Mouse (Mus musculus): ENCODE results near the gene Nrsn2. TPM values are rescaled to one million over a fixed set of nuclear protein-coding genes. Genes with fewer than 3 reads are reported as not detected.
"Not testable (repeated sequence)": the region's sequence is repeated elsewhere in the genome, so short reads cannot be mapped to it uniquely, and the experiment has no call there.

The Nrsn2 gene
- polyA plus RNA-seq, 1 experiment from 2014 or later: 14.4 TPM

- Histone ChIP-seq H3K36me3 (no peaks in the 10 kb centered on the region), H3K4me1 (peaks cover 30% of the 10 kb centered on the region), H3K27me3 (peaks cover 15% of the 10 kb centered on the region), H3K4me2 (replicated peaks) (no peak overlapping the region), H3K9ac (no peak overlapping the region), H3K4me3 (no peak overlapping the region), H3K9me3 (replicated peaks) (no peaks in the 10 kb centered on the region), H3K27ac (no peak overlapping the region)
- ATAC-seq (ENCODE audit: low FRiP score): no peak
- 86% methylated on average over 9 of the region's 9 CpGs for WGBS
Measured at GRCm38 (mm10) chr2:152373547-152373946, 2.9 kb downstream of the Nrsn2 start.

- peaks cover 30% of the 10 kb centered on the region for H3K4me1 ChIP-seq
- ATAC-seq (ENCODE audit: low FRiP score): no peak
- no peaks in the 10 kb centered on the region for H3K9me3 ChIP-seq (replicated peaks)
- H3K36me3 ChIP-seq: no peaks in the 10 kb centered on the region
- H3K27me3 ChIP-seq: peaks cover 15% of the 10 kb centered on the region
- H3K9ac ChIP-seq: no peak overlapping the region
- H3K4me2 ChIP-seq (replicated peaks): no peak overlapping the region
- 73% methylated on average over 4 of the region's 4 CpGs for WGBS
- H3K4me3 ChIP-seq: no peak overlapping the region
- no peak overlapping the region for H3K27ac ChIP-seq
Measured at GRCm38 (mm10) chr2:152372661-152373060, 3.8 kb downstream of the Nrsn2 start.

GRCm38 (mm10) chr2:152372104-152372503, 4.3 kb downstream of the Nrsn2 start:
- H3K9me3 ChIP-seq (replicated peaks): no peaks in the 10 kb centered on the region
- no peak overlapping the region for H3K9ac ChIP-seq
- no peak overlapping the region for H3K27ac ChIP-seq
- no peak overlapping the region for H3K4me3 ChIP-seq
- H3K27me3 ChIP-seq: peaks cover 13% of the 10 kb centered on the region
- 87% methylated on average over 7 of the region's 7 CpGs for WGBS
- H3K36me3 ChIP-seq: no peaks in the 10 kb centered on the region
- H3K4me2 ChIP-seq (replicated peaks): no peak overlapping the region
- H3K4me1 ChIP-seq: peaks cover 30% of the 10 kb centered on the region
- no peak for ATAC-seq (ENCODE audit: low FRiP score)

GRCm38 (mm10) chr2:152368532-152369140, 7.8 kb downstream of the Nrsn2 start:
- no peak overlapping the region; the same call in 1 of the 2 replicates for H3K4me2 ChIP-seq (replicated peaks)
- WGBS: 35% methylated on average over 14 of the region's 14 CpGs

GRCm38 (mm10) chr2:152367917-152368316, 8.5 kb downstream of the Nrsn2 start:
- 90% methylated on average over 5 of the region's 5 CpGs for WGBS
- ATAC-seq (ENCODE audit: low FRiP score): no peak

More at GRCm38 (mm10) chr2:152368532-152369140, 7.8 kb downstream of the Nrsn2 start:
- Histone ChIP-seq H3K9me3 (replicated peaks) (no peaks in the 10 kb centered on the region), H3K27me3 (peaks cover 4% of the 10 kb centered on the region; the same call in 1 of the 2 replicates), H3K27ac (no peak overlapping the region), H3K36me3 (no peaks in the 10 kb centered on the region), H3K4me1 (no peaks in the 10 kb centered on the region; the same call in 1 of the 2 replicates), H3K9ac (no peak overlapping the region), H3K4me3 (no peak overlapping the region)
- peak; percentile 30; the same call in 1 of the 2 replicates for ATAC-seq (ENCODE audit: low FRiP score)

GRCm38 (mm10) chr2:152363245-152364147, 12.9 kb downstream of the Nrsn2 start:
- H3K27ac ChIP-seq: peak overlapping the region; percentile 73; the same call in 1 of the 2 replicates

More at GRCm38 (mm10) chr2:152367917-152368316, 8.5 kb downstream of the Nrsn2 start:
- Histone ChIP-seq H3K4me3 (no peak overlapping the region), H3K4me2 (replicated peaks) (no peak overlapping the region), H3K27ac (no peak overlapping the region), H3K4me1 (no peaks in the 10 kb centered on the region; the same call in 1 of the 2 replicates), H3K9me3 (replicated peaks) (no peaks in the 10 kb centered on the region), H3K27me3 (peaks cover 4% of the 10 kb centered on the region; the same call in 1 of the 2 replicates), H3K9ac (no peak overlapping the region), H3K36me3 (no peaks in the 10 kb centered on the region)

GRCm38 (mm10) chr2:152361193-152361592, 15.2 kb downstream of the Nrsn2 start:
- Histone ChIP-seq H3K27me3 (0 out of 2 replicates have a peak, but pooled peaks cover 3% of the 10 kb centered on the region), H3K4me1 (no peaks in the 10 kb centered on the region), H3K27ac (no peak overlapping the region), H3K9me3 (replicated peaks) (no peaks in the 10 kb centered on the region), H3K4me3 (no peak overlapping the region), H3K9ac (no peak overlapping the region), H3K36me3 (no peaks in the 10 kb centered on the region), H3K4me2 (replicated peaks) (no peak overlapping the region)
- no peak for ATAC-seq (ENCODE audit: low FRiP score)
- WGBS: 89% methylated on average over 8 of the region's 8 CpGs

More at GRCm38 (mm10) chr2:152363245-152364147, 12.9 kb downstream of the Nrsn2 start:
- Histone ChIP-seq H3K9me3 (replicated peaks) (no peaks in the 10 kb centered on the region), H3K36me3 (no peaks in the 10 kb centered on the region), H3K4me3 (0 out of 2 replicates have a peak overlapping the region, but pooled peaks have one; percentile 3), H3K9ac (peak overlapping the region; percentile 35; the same call in 1 of the 2 replicates), H3K27me3 (no peaks in the 10 kb centered on the region), H3K4me1 (no peaks in the 10 kb centered on the region), H3K4me2 (replicated peaks) (peak overlapping the region; percentile 37)
- peak; percentile 73 for ATAC-seq (ENCODE audit: low FRiP score)
- WGBS: 14% methylated on average over 17 of the region's 17 CpGs

- H3K27me3 ChIP-seq: 0 out of 2 replicates have a peak, but pooled peaks cover 3% of the 10 kb centered on the region
- H3K9me3 ChIP-seq (replicated peaks): no peaks in the 10 kb centered on the region
- no peak overlapping the region for H3K4me2 ChIP-seq (replicated peaks)
- H3K27ac ChIP-seq: no peak overlapping the region
- H3K4me1 ChIP-seq: no peaks in the 10 kb centered on the region
- ATAC-seq (ENCODE audit: low FRiP score): no peak
- WGBS: 65% methylated on average over 7 of the region's 7 CpGs
- H3K4me3 ChIP-seq: no peak overlapping the region
- H3K36me3 ChIP-seq: no peaks in the 10 kb centered on the region
- H3K9ac ChIP-seq: no peak overlapping the region
Measured at GRCm38 (mm10) chr2:152360271-152360775, 16.1 kb downstream of the Nrsn2 start.

GRCm38 (mm10) chr2:152359616-152360015, 16.8 kb downstream of the Nrsn2 start:
- H3K9ac ChIP-seq: no peak overlapping the region
- WGBS: 68% methylated on average over 5 of the region's 5 CpGs
- H3K27ac ChIP-seq: no peak overlapping the region
- H3K36me3 ChIP-seq: no peaks in the 10 kb centered on the region
- no peak overlapping the region for H3K4me2 ChIP-seq (replicated peaks)
- H3K4me3 ChIP-seq: no peak overlapping the region
- no peak for ATAC-seq (ENCODE audit: low FRiP score)
- no peaks in the 10 kb centered on the region for H3K4me1 ChIP-seq
- 0 out of 2 replicates have a peak, but pooled peaks cover 3% of the 10 kb centered on the region for H3K27me3 ChIP-seq
- H3K9me3 ChIP-seq (replicated peaks): no peaks in the 10 kb centered on the region

- H3K9me3 ChIP-seq (replicated peaks); H3K9ac ChIP-seq; H3K27ac ChIP-seq; H3K4me1 ChIP-seq; ATAC-seq (ENCODE audit: low FRiP score); H3K36me3 ChIP-seq; H3K4me2 ChIP-seq (replicated peaks); H3K4me3 ChIP-seq; H3K27me3 ChIP-seq: not testable (repeated sequence)
- WGBS: 74% methylated on average over 5 of the region's 5 CpGs
Measured at GRCm38 (mm10) chr2:152358977-152359376, 17.5 kb downstream of the Nrsn2 start.

- Histone ChIP-seq H3K4me3 (no peak overlapping the region), H3K27me3 (0 out of 2 replicates have a peak, but pooled peaks cover 3% of the 10 kb centered on the region), H3K36me3 (no peaks in the 10 kb centered on the region), H3K4me2 (replicated peaks) (no peak overlapping the region), H3K4me1 (no peaks in the 10 kb centered on the region), H3K27ac (no peak overlapping the region), H3K9me3 (replicated peaks) (no peaks in the 10 kb centered on the region), H3K9ac (no peak overlapping the region)
- 86% methylated on average over 3 of the region's 3 CpGs for WGBS
- no peak for ATAC-seq (ENCODE audit: low FRiP score)
Measured at GRCm38 (mm10) chr2:152357254-152357653, 19.2 kb downstream of the Nrsn2 start.

Measured in hindbrain, embryonic 12.5 days (tissue).